19 mouse cellular contexts compared by ENCODE assay signal in the genomic region with DNA sequence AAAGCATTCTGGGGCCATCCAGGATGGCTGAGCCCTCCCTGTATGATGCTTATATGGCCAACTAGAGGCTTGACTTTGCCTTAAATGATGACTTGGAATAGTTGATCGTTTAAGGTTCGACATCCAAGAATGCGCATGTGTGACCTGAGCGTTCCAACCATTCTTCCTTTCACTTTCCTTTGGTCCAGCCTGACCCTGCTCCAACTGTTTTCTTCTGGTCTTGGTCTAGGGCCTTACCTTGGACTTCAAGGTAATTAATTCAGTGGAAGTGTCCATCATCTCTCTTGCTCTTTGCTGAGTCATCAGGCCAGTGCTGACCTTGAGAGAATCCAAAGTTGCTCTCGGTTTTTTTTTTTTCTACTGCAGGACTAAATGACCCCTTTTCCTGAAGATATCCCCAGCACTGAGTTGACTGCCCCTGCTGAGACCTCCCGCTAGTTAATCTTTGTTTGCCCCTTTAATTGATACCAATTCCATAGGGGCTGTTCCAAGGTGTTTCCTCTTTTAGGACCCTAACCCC. TPM values are rescaled to one million over a fixed set of nuclear protein-coding genes. Genes with fewer than 3 reads are reported as not detected.
DNase-seq lines count a peak whose midpoint lies in the region; ATAC-seq and TF ChIP-seq lines count a peak whose summit lies in the region.
"Had no signal": no experiment of that assay in that cellular context is flagged by ENCODE, and none has a peak within 500 bp of the region (broad histone marks: within the 10 kb centered on the region; RNA-seq: fewer than 3 reads in every experiment).

No protein-coding gene starts in this region.

- no peaks in the 10 kb centered on the region for H3K4me1 ChIP-seq in ES-E14 (ENCODE audit: control insufficient read depth in 2 of 2, insufficient read depth in 2 of 2, low read length in 2 of 2, poor library complexity in 1 of 2)
- H3K4me1 ChIP-seq: embryonic facial prominence, embryonic 12.5 days; forebrain, embryonic 15.5 days; heart, embryonic 10.5 days; hindbrain, embryonic 13.5 days had no signal

- no peaks in the 10 kb centered on the region for H3K36me3 ChIP-seq in ES-E14 (ENCODE audit: control insufficient read depth, insufficient read depth, low read length, poor library complexity, severe bottlenecking)
- H3K36me3 ChIP-seq: embryonic facial prominence, embryonic 12.5 days; forebrain, embryonic 15.5 days; hindbrain, embryonic 13.5 days had no signal

- DNase-seq in adrenal gland, adult 2 months: peak; percentile 55
- no peak for DNase-seq in adrenal gland, adult 18-20 months (ENCODE audit: low spot score in 2 of 2)
- no peak for DNase-seq in ES-E14 (ENCODE audit: low read depth, low spot score)
- peak; percentile 40 for DNase-seq in adrenal gland, postnatal 14 days
- DNase-seq in yolk sac, embryonic 10.5 days (ENCODE audit: low spot score): no peak
- DNase-seq in urinary bladder, postnatal 10 days (ENCODE audit: low spot score): no peak
- DNase-seq: cerebellum, adult 11-12 months; cerebellum, adult 9-10 months; cerebellum, postnatal 25 days; gastrocnemius, postnatal 36 days; heart, adult 18-20 months; heart, postnatal 10 days had no signal

- ATAC-seq in activated CD4-positive, CD25-positive, alpha-beta regulatory T cell, adult 4 months: no peak
- ATAC-seq: forebrain, embryonic 15.5 days; hindbrain, postnatal 0 days had no signal

- no peak overlapping the region for H3K27ac ChIP-seq in ES-E14 (ENCODE audit: insufficient read depth, low read depth, low read length, poor library complexity, severe bottlenecking)
- H3K27ac ChIP-seq: embryonic facial prominence, embryonic 12.5 days; forebrain, embryonic 15.5 days; heart, embryonic 10.5 days; hindbrain, embryonic 13.5 days; hindbrain, postnatal 0 days had no signal

- in situ Hi-C loops in ES-E14 (cut with MboI; ENCODE audit: low sequenced_read_pairs in 2 of 2, unreplicated experiment in 2 of 2): no loop called here

- no peaks in the 10 kb centered on the region for H3K9me3 ChIP-seq in ES-E14 (ENCODE audit: control insufficient read depth, insufficient read depth, low read depth, low read length)
- H3K9me3 ChIP-seq: embryonic facial prominence, embryonic 12.5 days; forebrain, embryonic 15.5 days; heart, embryonic 10.5 days; hindbrain, embryonic 13.5 days had no signal

- no peak overlapping the region for H3K9ac ChIP-seq in ES-E14 (ENCODE audit: insufficient read depth, low read depth, low read length, poor library complexity, severe bottlenecking)
- H3K9ac ChIP-seq: embryonic facial prominence, embryonic 12.5 days; forebrain, embryonic 15.5 days; hindbrain, embryonic 13.5 days had no signal

- H3K4me3 ChIP-seq in ES-E14 (ENCODE audit: insufficient read depth in 1 of 2, low read depth in 1 of 2, low read length in 2 of 2, poor library complexity in 1 of 2, severe bottlenecking in 1 of 2): no peak overlapping the region
- H3K4me3 ChIP-seq: embryonic facial prominence, embryonic 12.5 days; forebrain, embryonic 15.5 days; heart, embryonic 10.5 days; hindbrain, embryonic 13.5 days had no signal

TF ChIP-seq in ES-E14, 5 proteins besides CTCF, POLR2A, EP300 and RAD21:
- peak; percentile 77 for TF ChIP-seq ZNF384 (IDR thresholded peaks at IDR 0.05; ENCODE audit: low read depth, low read length)
- peak; percentile 77; the same call in 1 of the 2 replicates for TF ChIP-seq MAFK (IDR thresholded peaks at IDR 0.05; ENCODE audit: insufficient read depth, low read depth, low read length)
- no peak for TF ChIP-seq HCFC1 (IDR thresholded peaks at IDR 0.05; ENCODE audit: borderline replicate concordance, insufficient read depth, low read length)
- TF ChIP-seq CHD2 (IDR thresholded peaks at IDR 0.05; ENCODE audit: low read depth, low read length): no peak
- no peak for TF ChIP-seq ZC3H11A (IDR thresholded peaks at IDR 0.05; ENCODE audit: borderline replicate concordance, low read depth, low read length)

RNA-seq across cellular contexts. Expression of gene Osbpl6, which starts 43.6 kb away (rescaled TPM):
- 10 to 100 TPM; 25.0 to 30.4 TPM for total RNA-seq in adrenal gland, adult 2 months (2021)
- 17.3 and 17.7 TPM in 2 replicates for polyA plus RNA-seq in adrenal gland, adult 2 months (2012; rRNA removed)
- total RNA-seq in adrenal gland, adult 18-20 months (2021): 10 to 100 TPM; 23.6 to 34.9 TPM
- total RNA-seq in ES-E14 (2012; rRNA removed): 0.45 and 1.6 TPM in 2 replicates
- 19.0 and 22.5 TPM in 2 replicates for total RNA-seq in adrenal gland, postnatal 14 days (2021)
- not detected for polyA plus RNA-seq in activated CD4-positive, CD25-positive, alpha-beta regulatory T cell, adult 4 months (2017; shearing (Covaris generic))
- total RNA-seq: hematopoietic stem cell, adult 5-6 weeks had no signal

Comparison
In these comparisons a context has a peak if more than half of its experiments do, and no peak if none do; other contexts are left out.
1. DNase-seq: peak in adrenal gland, adult 2 months (single experiment) and adrenal gland, postnatal 14 days (single experiment); none in adrenal gland, adult 18-20 months (0 of 2), ES-E14 (single experiment), yolk sac, embryonic 10.5 days (single experiment) and urinary bladder, postnatal 10 days (single experiment).